Mouse (Mus musculus): ENCODE results near the gene Clic4. TPM values are rescaled to one million over a fixed set of nuclear protein-coding genes. Genes with fewer than 3 reads are reported as not detected.
A peak's percentile ranks its signal among the peaks of the same experiment; 100 is the strongest.

The Clic4 gene
- polyA plus RNA-seq, 1 experiment from 2014 or later, result 74.1 TPM

- ATAC-seq, result peak; percentile 64; the same call in 1 of the 2 replicates
- peak overlapping the region; percentile 94 for H3K27ac ChIP-seq (ENCODE audit: low read depth, low read length)
- no peaks in the 10 kb centered on the region for H3K9me3 ChIP-seq (replicated peaks; ENCODE audit: control insufficient read depth, low read length)
- WGBS, result under 1% methylated on average over 64 of the region's 67 CpGs
- DNase-seq (ENCODE audit: low spot score), result peak; percentile 59
- H3K27me3 ChIP-seq (replicated peaks; ENCODE audit: control insufficient read depth, insufficient read depth, low read length), result 0 out of 2 replicates have a peak, but pooled peaks cover 3% of the 10 kb centered on the region
- peak overlapping the region; percentile 93 for H3K9ac ChIP-seq (ENCODE audit: low read length)
- peak overlapping the region; percentile 67 for H3K4me2 ChIP-seq (ENCODE audit: low read length)
- no peaks in the 10 kb centered on the region for H3K36me3 ChIP-seq (ENCODE audit: control insufficient read depth, insufficient read depth, low read length)
- H3K4me1 ChIP-seq (ENCODE audit: control insufficient read depth, insufficient read depth, low read length), result peaks cover 39% of the 10 kb centered on the region
- H3K4me3 ChIP-seq (ENCODE audit: low read depth, low read length), result peak overlapping the region; percentile 91
Measured at GRCm38 (mm10) chr4:135271881-135272616, 565 bp downstream of the Clic4 start.

GRCm38 (mm10) chr4:135271419-135271828 is 1.2 kb downstream of the Clic4 start:
- ATAC-seq (no peak), DNase-seq (ENCODE audit: low spot score) (peak; percentile 53)
- Histone ChIP-seq H3K4me2 (ENCODE audit: low read length) (peak overlapping the region; percentile 67), H3K9me3 (replicated peaks; ENCODE audit: control insufficient read depth, low read length) (no peaks in the 10 kb centered on the region), H3K27me3 (replicated peaks; ENCODE audit: control insufficient read depth, insufficient read depth, low read length) (0 out of 2 replicates have a peak, but pooled peaks cover 3% of the 10 kb centered on the region), H3K4me3 (ENCODE audit: low read depth, low read length) (peak overlapping the region; percentile 91), H3K27ac (ENCODE audit: low read depth, low read length) (no peak overlapping the region), H3K9ac (ENCODE audit: low read length) (peak overlapping the region; percentile 93), H3K4me1 (ENCODE audit: control insufficient read depth, insufficient read depth, low read length) (peaks cover 40% of the 10 kb centered on the region), H3K36me3 (ENCODE audit: control insufficient read depth, insufficient read depth, low read length) (no peaks in the 10 kb centered on the region)
- WGBS, result under 1% methylated on average over 20 of the region's 20 CpGs

- no peaks in the 10 kb centered on the region for H3K36me3 ChIP-seq (ENCODE audit: control insufficient read depth, insufficient read depth, low read length)
- ATAC-seq (no peak), DNase-seq (ENCODE audit: low spot score) (no peak)
- 0 out of 2 replicates have a peak, but pooled peaks cover 3% of the 10 kb centered on the region for H3K27me3 ChIP-seq (replicated peaks; ENCODE audit: control insufficient read depth, insufficient read depth, low read length)
- no peaks in the 10 kb centered on the region for H3K9me3 ChIP-seq (replicated peaks; ENCODE audit: control insufficient read depth, low read length)
- H3K4me2 ChIP-seq (ENCODE audit: low read length), result peak overlapping the region; percentile 67
- 43% methylated on average over 8 of the region's 8 CpGs for WGBS
- peak overlapping the region; percentile 93; the same call in 1 of the 2 replicates for H3K9ac ChIP-seq (ENCODE audit: low read length)
- no peak overlapping the region for H3K27ac ChIP-seq (ENCODE audit: low read depth, low read length)
- H3K4me3 ChIP-seq (ENCODE audit: low read depth, low read length), result peak overlapping the region; percentile 91
- H3K4me1 ChIP-seq (ENCODE audit: control insufficient read depth, insufficient read depth, low read length), result peaks cover 43% of the 10 kb centered on the region
Measured at GRCm38 (mm10) chr4:135270476-135270875, 2.1 kb downstream of the Clic4 start.

GRCm38 (mm10) chr4:135269656-135270341 is 2.8 kb downstream of the Clic4 start:
- ATAC-seq, result no peak
- Histone ChIP-seq H3K4me3 (ENCODE audit: low read depth, low read length) (peak overlapping the region; percentile 91; the same call in 1 of the 2 replicates), H3K9me3 (replicated peaks; ENCODE audit: control insufficient read depth, low read length) (no peaks in the 10 kb centered on the region), H3K9ac (ENCODE audit: low read length) (peak overlapping the region; percentile 9; the same call in 1 of the 2 replicates), H3K4me2 (ENCODE audit: low read length) (peak overlapping the region; percentile 67), H3K4me1 (ENCODE audit: control insufficient read depth, insufficient read depth, low read length) (peaks cover 45% of the 10 kb centered on the region), H3K36me3 (ENCODE audit: control insufficient read depth, insufficient read depth, low read length) (no peaks in the 10 kb centered on the region), H3K27ac (ENCODE audit: low read depth, low read length) (no peak overlapping the region), H3K27me3 (replicated peaks; ENCODE audit: control insufficient read depth, insufficient read depth, low read length) (no peaks in the 10 kb centered on the region)
- no peak for DNase-seq (ENCODE audit: low spot score)
- whole genome bisulfite sequencing, result 80% methylated on average over 7 of the region's 7 CpGs

GRCm38 (mm10) chr4:135267521-135267920 is 5.1 kb downstream of the Clic4 start:
- no peaks in the 10 kb centered on the region for H3K9me3 ChIP-seq (replicated peaks; ENCODE audit: control insufficient read depth, low read length)
- DNase-seq (ENCODE audit: low spot score) (no peak), ATAC-seq (no peak)
- H3K9ac ChIP-seq (ENCODE audit: low read length), result no peak overlapping the region
- H3K4me3 ChIP-seq (ENCODE audit: low read depth, low read length), result no peak overlapping the region
- H3K36me3 ChIP-seq (ENCODE audit: control insufficient read depth, insufficient read depth, low read length), result 0 out of 2 replicates have a peak, but pooled peaks cover under 1% of the 10 kb centered on the region
- peak overlapping the region; percentile 15 for H3K4me2 ChIP-seq (ENCODE audit: low read length)
- no peak overlapping the region for H3K27ac ChIP-seq (ENCODE audit: low read depth, low read length)
- peaks cover 42% of the 10 kb centered on the region for H3K4me1 ChIP-seq (ENCODE audit: control insufficient read depth, insufficient read depth, low read length)
- 35% methylated on average over 8 of the region's 8 CpGs for WGBS
- H3K27me3 ChIP-seq (replicated peaks; ENCODE audit: control insufficient read depth, insufficient read depth, low read length), result no peaks in the 10 kb centered on the region

GRCm38 (mm10) chr4:135266987-135267386 is 5.6 kb downstream of the Clic4 start:
- no peak for DNase-seq (ENCODE audit: low spot score)
- no peak overlapping the region for H3K4me3 ChIP-seq (ENCODE audit: low read depth, low read length)
- H3K9me3 ChIP-seq (replicated peaks; ENCODE audit: control insufficient read depth, low read length), result no peaks in the 10 kb centered on the region
- H3K36me3 ChIP-seq (ENCODE audit: control insufficient read depth, insufficient read depth, low read length), result 0 out of 2 replicates have a peak, but pooled peaks cover 6% of the 10 kb centered on the region
- 0 out of 2 replicates have a peak overlapping the region, but pooled peaks have one; percentile 8 for H3K9ac ChIP-seq (ENCODE audit: low read length)
- H3K27me3 ChIP-seq (replicated peaks; ENCODE audit: control insufficient read depth, insufficient read depth, low read length), result no peaks in the 10 kb centered on the region
- 65% methylated on average over 9 of the region's 9 CpGs for WGBS
- peak overlapping the region; percentile 21; the same call in 1 of the 2 replicates for H3K27ac ChIP-seq (ENCODE audit: low read depth, low read length)
- no peak for ATAC-seq
- H3K4me1 ChIP-seq (ENCODE audit: control insufficient read depth, insufficient read depth, low read length), result peaks cover 42% of the 10 kb centered on the region
- H3K4me2 ChIP-seq (ENCODE audit: low read length), result peak overlapping the region; percentile 15

- H3K27me3 ChIP-seq (replicated peaks; ENCODE audit: control insufficient read depth, insufficient read depth, low read length), result no peaks in the 10 kb centered on the region
- no peak overlapping the region for H3K9ac ChIP-seq (ENCODE audit: low read length)
- 43% methylated on average over 4 of the region's 4 CpGs for WGBS
- no peak overlapping the region for H3K27ac ChIP-seq (ENCODE audit: low read depth, low read length)
- no peak overlapping the region for H3K4me3 ChIP-seq (ENCODE audit: low read depth, low read length)
- H3K4me1 ChIP-seq (ENCODE audit: control insufficient read depth, insufficient read depth, low read length), result peaks cover 21% of the 10 kb centered on the region
- peak; percentile 40; the same call in 1 of the 2 replicates for ATAC-seq
- peaks cover 11% of the 10 kb centered on the region; the same call in 1 of the 2 replicates for H3K36me3 ChIP-seq (ENCODE audit: control insufficient read depth, insufficient read depth, low read length)
- no peak overlapping the region for H3K4me2 ChIP-seq (ENCODE audit: low read length)
- H3K9me3 ChIP-seq (replicated peaks; ENCODE audit: control insufficient read depth, low read length), result no peaks in the 10 kb centered on the region
- DNase-seq (ENCODE audit: low spot score), result peak; percentile 71
Measured at GRCm38 (mm10) chr4:135260434-135260833, 12.2 kb downstream of the Clic4 start.

GRCm38 (mm10) chr4:135258521-135258920 is 14.1 kb downstream of the Clic4 start:
- Histone ChIP-seq H3K36me3 (ENCODE audit: control insufficient read depth, insufficient read depth, low read length) (peaks cover 11% of the 10 kb centered on the region; the same call in 1 of the 2 replicates), H3K27me3 (replicated peaks; ENCODE audit: control insufficient read depth, insufficient read depth, low read length) (no peaks in the 10 kb centered on the region), H3K4me3 (ENCODE audit: low read depth, low read length) (no peak overlapping the region), H3K4me2 (ENCODE audit: low read length) (peak overlapping the region; percentile 37), H3K9me3 (replicated peaks; ENCODE audit: control insufficient read depth, low read length) (no peaks in the 10 kb centered on the region), H3K9ac (ENCODE audit: low read length) (peak overlapping the region; percentile 51), H3K27ac (ENCODE audit: low read depth, low read length) (peak overlapping the region; percentile 88), H3K4me1 (ENCODE audit: control insufficient read depth, insufficient read depth, low read length) (peaks cover 31% of the 10 kb centered on the region)
- ATAC-seq, result no peak
- DNase-seq (ENCODE audit: low spot score), result peak; percentile 68
- 15% methylated on average over 7 of the region's 7 CpGs for WGBS

All from forebrain, embryonic 14.5 days (tissue).